Mouse (Mus musculus): ENCODE measurements around the gene Clec1b. TPM values are rescaled to one million over a fixed set of nuclear protein-coding genes. Genes with fewer than 3 reads are reported as not detected.
A peak's percentile ranks its signal among the peaks of the same experiment; 100 is the strongest.

Clec1b gene
- polyA plus RNA-seq, 1 experiment from 2014 or later, result 1.4 TPM

DNA sequence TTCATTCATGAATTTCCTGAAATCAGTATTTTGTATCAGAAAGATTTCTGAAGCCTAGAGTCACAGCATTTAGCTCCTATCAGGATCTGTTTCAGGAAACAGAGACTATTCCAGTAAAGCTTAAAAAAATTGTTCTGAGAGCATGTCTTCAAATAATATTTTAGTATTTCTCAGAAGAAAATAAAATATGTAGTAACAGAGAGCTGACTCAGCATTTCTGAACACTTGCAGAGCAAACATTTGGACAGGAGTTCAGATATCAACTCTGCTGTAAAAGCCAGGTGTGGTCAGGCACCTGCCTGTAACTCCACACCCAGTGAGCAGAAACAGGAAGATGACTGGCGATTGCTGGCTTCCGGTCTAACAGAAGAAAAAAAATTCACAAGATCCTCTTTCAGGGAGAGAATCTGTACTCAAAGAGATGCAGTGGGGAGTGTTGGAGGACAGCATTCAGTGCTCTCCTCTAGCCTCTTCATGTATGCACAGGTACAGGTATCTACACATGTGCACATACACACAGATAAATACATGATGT lies 22.1 kb upstream of the Clec1b start:
- H3K36me3 ChIP-seq (replicated peaks; ENCODE audit: control insufficient read depth, insufficient read depth), result no peaks in the 10 kb centered on the region
- DNase-seq (ENCODE audit: low spot score) (no peak), ATAC-seq (ENCODE audit: low FRiP score) (no peak)
- no peaks in the 10 kb centered on the region for H3K27me3 ChIP-seq (ENCODE audit: control insufficient read depth, insufficient read depth, low read length)
- no peak overlapping the region for H3K27ac ChIP-seq
- WGBS, result 88% methylated on average over 2 of the region's 2 CpGs
- 0 out of 2 replicates have a peak, but pooled peaks cover 5% of the 10 kb centered on the region for H3K9me3 ChIP-seq (ENCODE audit: control insufficient read depth, low read length)
- no peak overlapping the region for H3K4me2 ChIP-seq (replicated peaks)
- H3K4me3 ChIP-seq (replicated peaks; ENCODE audit: low read length), result no peak overlapping the region
- H3K9ac ChIP-seq, result no peak overlapping the region
- no peaks in the 10 kb centered on the region for H3K4me1 ChIP-seq (replicated peaks; ENCODE audit: control insufficient read depth, insufficient read depth, low read length)

- Histone ChIP-seq H3K4me1 (replicated peaks; ENCODE audit: control insufficient read depth, insufficient read depth, low read length) (no peaks in the 10 kb centered on the region), H3K4me3 (replicated peaks; ENCODE audit: low read length) (no peak overlapping the region), H3K27ac (no peak overlapping the region), H3K9me3 (ENCODE audit: control insufficient read depth, low read length) (0 out of 2 replicates have a peak, but pooled peaks cover 5% of the 10 kb centered on the region), H3K36me3 (replicated peaks; ENCODE audit: control insufficient read depth, insufficient read depth) (no peaks in the 10 kb centered on the region), H3K27me3 (ENCODE audit: control insufficient read depth, insufficient read depth, low read length) (no peaks in the 10 kb centered on the region), H3K4me2 (replicated peaks) (no peak overlapping the region), H3K9ac (no peak overlapping the region)
- DNase-seq (ENCODE audit: low spot score) (no peak), ATAC-seq (ENCODE audit: low FRiP score) (no peak)
- 61% methylated on average over 4 of the region's 4 CpGs for WGBS
Measured at GRCm38 (mm10) chr6:129380454-129380853, 16.6 kb upstream of the Clec1b start.

DNA sequence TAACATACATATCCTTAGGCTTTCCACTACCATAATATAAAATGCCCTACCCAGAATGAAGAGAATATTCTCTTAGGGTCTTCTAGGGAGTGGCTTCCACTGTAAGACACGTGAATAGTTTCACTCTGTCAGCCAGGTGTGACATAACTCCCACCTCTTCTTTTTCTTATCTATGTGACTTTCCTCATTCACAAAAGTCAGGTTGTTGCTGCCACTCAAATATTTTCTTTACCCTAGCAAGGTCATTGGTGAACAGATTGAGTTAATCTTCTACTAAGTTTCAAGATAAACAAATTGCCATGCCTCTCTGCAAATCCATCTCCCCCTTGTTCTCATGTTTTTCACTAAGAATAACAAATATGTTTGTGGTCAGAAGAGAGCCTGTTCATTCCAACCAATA lies 15.4 kb upstream of the Clec1b start:
- H3K4me2 ChIP-seq (replicated peaks), result no peak overlapping the region
- WGBS, result 81% methylated on average over 1 of the region's 1 CpGs
- H3K27ac ChIP-seq, result no peak overlapping the region
- H3K9me3 ChIP-seq (ENCODE audit: control insufficient read depth, low read length), result no peaks in the 10 kb centered on the region
- no peak overlapping the region for H3K4me3 ChIP-seq (replicated peaks; ENCODE audit: low read length)
- no peak overlapping the region for H3K9ac ChIP-seq
- no peak for DNase-seq (ENCODE audit: low spot score)
- no peak for ATAC-seq (ENCODE audit: low FRiP score)
- no peaks in the 10 kb centered on the region for H3K4me1 ChIP-seq (replicated peaks; ENCODE audit: control insufficient read depth, insufficient read depth, low read length)
- no peaks in the 10 kb centered on the region for H3K36me3 ChIP-seq (replicated peaks; ENCODE audit: control insufficient read depth, insufficient read depth)
- no peaks in the 10 kb centered on the region for H3K27me3 ChIP-seq (ENCODE audit: control insufficient read depth, insufficient read depth, low read length)

GRCm38 (mm10) chr6:129383466-129383865 lies 13.6 kb upstream of the Clec1b start:
- Histone ChIP-seq H3K9ac (no peak overlapping the region), H3K4me3 (replicated peaks; ENCODE audit: low read length) (no peak overlapping the region), H3K36me3 (replicated peaks; ENCODE audit: control insufficient read depth, insufficient read depth) (no peaks in the 10 kb centered on the region), H3K27ac (no peak overlapping the region), H3K27me3 (ENCODE audit: control insufficient read depth, insufficient read depth, low read length) (no peaks in the 10 kb centered on the region), H3K9me3 (ENCODE audit: control insufficient read depth, low read length) (no peaks in the 10 kb centered on the region), H3K4me1 (replicated peaks; ENCODE audit: control insufficient read depth, insufficient read depth, low read length) (no peaks in the 10 kb centered on the region), H3K4me2 (replicated peaks) (no peak overlapping the region)
- ATAC-seq (ENCODE audit: low FRiP score) (no peak), DNase-seq (ENCODE audit: low spot score) (no peak)
- 83% methylated on average over 3 of the region's 3 CpGs for WGBS

DNA sequence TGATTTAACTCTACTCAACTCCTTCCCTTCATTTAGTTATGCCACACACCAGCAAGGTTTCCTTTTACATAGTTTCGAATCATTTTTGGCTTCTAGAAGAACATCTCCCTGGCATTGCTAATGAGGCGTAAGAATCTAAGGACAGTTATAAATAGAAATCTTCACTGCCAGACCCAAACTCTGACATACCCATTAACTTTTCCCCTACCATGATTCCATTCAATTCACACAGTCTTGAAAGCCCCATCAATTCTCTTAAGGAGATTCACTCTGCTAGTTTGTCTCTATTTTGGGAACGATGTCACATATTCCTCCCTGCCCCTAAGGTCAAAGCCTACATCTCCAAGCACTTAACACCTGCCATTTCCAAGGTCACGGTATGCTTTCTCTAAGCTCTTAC lies 12.1 kb upstream of the Clec1b start:
- H3K4me3 ChIP-seq (replicated peaks; ENCODE audit: low read length), result no peak overlapping the region
- no peak overlapping the region for H3K27ac ChIP-seq
- no peaks in the 10 kb centered on the region for H3K36me3 ChIP-seq (replicated peaks; ENCODE audit: control insufficient read depth, insufficient read depth)
- H3K27me3 ChIP-seq (ENCODE audit: control insufficient read depth, insufficient read depth, low read length), result no peaks in the 10 kb centered on the region
- ATAC-seq (ENCODE audit: low FRiP score) (no peak; the same call in 1 of the 2 replicates), DNase-seq (ENCODE audit: low spot score) (no peak)
- H3K4me1 ChIP-seq (replicated peaks; ENCODE audit: control insufficient read depth, insufficient read depth, low read length), result no peaks in the 10 kb centered on the region
- H3K9ac ChIP-seq, result no peak overlapping the region
- no peak overlapping the region for H3K4me2 ChIP-seq (replicated peaks)
- no peaks in the 10 kb centered on the region for H3K9me3 ChIP-seq (ENCODE audit: control insufficient read depth, low read length)
- WGBS, result 49% methylated on average over 4 of the region's 4 CpGs

DNA sequence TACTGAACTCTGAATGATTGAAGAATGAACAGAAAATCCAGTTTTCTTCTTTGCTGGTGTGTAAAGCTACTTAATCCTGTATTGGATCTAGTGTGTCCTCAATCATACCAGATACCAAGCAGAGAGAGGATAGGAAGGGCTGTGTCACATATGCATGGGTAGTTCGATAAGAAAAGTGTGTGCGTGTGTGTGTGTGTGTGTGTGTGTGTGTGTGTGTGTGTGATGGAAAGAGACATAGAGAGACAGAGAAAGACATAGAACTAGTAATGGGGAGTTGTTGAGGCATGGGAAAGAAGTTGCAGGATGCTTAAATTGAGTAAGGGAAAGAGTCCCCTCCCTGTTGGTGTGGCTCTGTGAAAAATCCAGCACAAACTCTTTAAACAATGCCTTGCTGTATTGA lies 11.3 kb upstream of the Clec1b start, which contains the start of gene Clec12b:
Gene Clec12b, minus strand, starts transcription at position 101 of the 400 bp plus-strand sequence.
- H3K27ac ChIP-seq, result no peak within 1 kb of the TSS
- no peak for DNase-seq (ENCODE audit: low spot score)
- H3K4me3 ChIP-seq (replicated peaks; ENCODE audit: low read length), result no peak within 1 kb of the TSS
- H3K36me3 ChIP-seq (replicated peaks; ENCODE audit: control insufficient read depth, insufficient read depth), result no peaks in the 10 kb centered on the region
- H3K4me2 ChIP-seq (replicated peaks), result no peak within 1 kb of the TSS
- no peaks in the 10 kb centered on the region for H3K4me1 ChIP-seq (replicated peaks; ENCODE audit: control insufficient read depth, insufficient read depth, low read length)
- no peak within 1 kb of the TSS for H3K9ac ChIP-seq
- H3K27me3 ChIP-seq (ENCODE audit: control insufficient read depth, insufficient read depth, low read length), result no peaks in the 10 kb centered on the region
- no peaks in the 10 kb centered on the region for H3K9me3 ChIP-seq (ENCODE audit: control insufficient read depth, low read length)
- WGBS, result 67% methylated on average over 2 of the region's 2 CpGs
- ATAC-seq (ENCODE audit: low FRiP score), result no peak

GRCm38 (mm10) chr6:129393087-129393720 lies 3.9 kb upstream of the Clec1b start:
- H3K36me3 ChIP-seq (replicated peaks; ENCODE audit: control insufficient read depth, insufficient read depth), result no peaks in the 10 kb centered on the region
- H3K27me3 ChIP-seq (ENCODE audit: control insufficient read depth, insufficient read depth, low read length), result no peaks in the 10 kb centered on the region
- H3K4me2 ChIP-seq (replicated peaks), result no peak overlapping the region
- no peaks in the 10 kb centered on the region for H3K9me3 ChIP-seq (ENCODE audit: control insufficient read depth, low read length)
- no peak overlapping the region for H3K9ac ChIP-seq
- ATAC-seq (ENCODE audit: low FRiP score) (no peak), DNase-seq (ENCODE audit: low spot score) (peak; percentile 71)
- 34% methylated on average over 2 of the region's 2 CpGs for WGBS
- H3K4me1 ChIP-seq (replicated peaks; ENCODE audit: control insufficient read depth, insufficient read depth, low read length), result no peaks in the 10 kb centered on the region
- H3K27ac ChIP-seq, result no peak overlapping the region
- H3K4me3 ChIP-seq (replicated peaks; ENCODE audit: low read length), result no peak overlapping the region

GRCm38 (mm10) chr6:129393732-129394131 lies 3.4 kb upstream of the Clec1b start:
- Histone ChIP-seq H3K9ac (no peak overlapping the region), H3K4me3 (replicated peaks; ENCODE audit: low read length) (no peak overlapping the region), H3K4me2 (replicated peaks) (no peak overlapping the region), H3K27ac (no peak overlapping the region), H3K9me3 (ENCODE audit: control insufficient read depth, low read length) (no peaks in the 10 kb centered on the region), H3K4me1 (replicated peaks; ENCODE audit: control insufficient read depth, insufficient read depth, low read length) (no peaks in the 10 kb centered on the region), H3K27me3 (ENCODE audit: control insufficient read depth, insufficient read depth, low read length) (no peaks in the 10 kb centered on the region), H3K36me3 (replicated peaks; ENCODE audit: control insufficient read depth, insufficient read depth) (no peaks in the 10 kb centered on the region)
- WGBS, result 81% methylated on average over 6 of the region's 6 CpGs
- DNase-seq (ENCODE audit: low spot score) (no peak), ATAC-seq (ENCODE audit: low FRiP score) (0 out of 2 replicates have a peak, but pooled peaks have one; percentile 66)

DNA sequence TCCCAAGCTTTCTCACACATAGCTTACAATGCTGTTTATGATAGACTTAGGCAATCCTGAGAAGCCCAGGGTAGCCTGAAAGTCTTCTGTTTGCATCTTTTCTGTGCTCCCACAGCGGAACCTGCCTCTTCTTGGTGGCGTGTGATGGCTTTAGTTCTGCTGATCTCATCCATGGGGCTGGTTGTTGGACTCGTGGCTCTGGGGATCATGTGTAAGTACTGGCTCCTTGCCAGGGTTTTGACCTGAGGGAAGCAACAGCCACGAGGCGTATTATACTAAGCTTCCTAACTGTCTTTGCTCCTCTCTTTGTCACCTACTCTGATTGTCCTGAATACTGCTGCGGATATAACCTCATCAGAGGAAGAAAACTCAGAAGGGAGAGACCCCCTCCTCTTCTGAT lies 2.8 kb downstream of the Clec1b start:
- ATAC-seq (ENCODE audit: low FRiP score) (no peak), DNase-seq (ENCODE audit: low spot score) (no peak)
- Histone ChIP-seq H3K9me3 (ENCODE audit: control insufficient read depth, low read length) (no peaks in the 10 kb centered on the region), H3K27me3 (ENCODE audit: control insufficient read depth, insufficient read depth, low read length) (no peaks in the 10 kb centered on the region), H3K4me3 (replicated peaks; ENCODE audit: low read length) (no peak overlapping the region), H3K4me1 (replicated peaks; ENCODE audit: control insufficient read depth, insufficient read depth, low read length) (no peaks in the 10 kb centered on the region), H3K27ac (no peak overlapping the region), H3K4me2 (replicated peaks) (no peak overlapping the region), H3K36me3 (replicated peaks; ENCODE audit: control insufficient read depth, insufficient read depth) (no peaks in the 10 kb centered on the region), H3K9ac (no peak overlapping the region)
- 67% methylated on average over 6 of the region's 6 CpGs for WGBS

All from hindbrain, embryonic 14.5 days (tissue).